Mouse (Mus musculus): ENCODE data around the gene Gpat2.
A peak's percentile ranks its signal among the peaks of the same experiment; 100 is the strongest.

Gpat2 gene

GRCm38 (mm10) chr2:127444055-127444789 is 19.2 kb downstream of the Gpat2 start, which contains the start of gene Fahd2a:
Fahd2a (minus strand) TSS chr2:127444565.
- DNase-seq (ENCODE audit: low spot score) = peak; percentile 92

- DNase-seq (ENCODE audit: low spot score) = no peak
These were observed 21.8 kb downstream of the Gpat2 start for GRCm38 (mm10) chr2:127446847-127447246.

- DNase-seq (ENCODE audit: low spot score) = no peak
These were observed 24.7 kb downstream of the Gpat2 start for GRCm38 (mm10) chr2:127449691-127450090.

GRCm38 (mm10) chr2:127451748-127452147 is 26.7 kb downstream of the Gpat2 start:
- no peak for DNase-seq (ENCODE audit: low spot score)

GRCm38 (mm10) chr2:127453141-127453540 is 28.1 kb downstream of the Gpat2 start:
- DNase-seq (ENCODE audit: low spot score) = no peak

DNA sequence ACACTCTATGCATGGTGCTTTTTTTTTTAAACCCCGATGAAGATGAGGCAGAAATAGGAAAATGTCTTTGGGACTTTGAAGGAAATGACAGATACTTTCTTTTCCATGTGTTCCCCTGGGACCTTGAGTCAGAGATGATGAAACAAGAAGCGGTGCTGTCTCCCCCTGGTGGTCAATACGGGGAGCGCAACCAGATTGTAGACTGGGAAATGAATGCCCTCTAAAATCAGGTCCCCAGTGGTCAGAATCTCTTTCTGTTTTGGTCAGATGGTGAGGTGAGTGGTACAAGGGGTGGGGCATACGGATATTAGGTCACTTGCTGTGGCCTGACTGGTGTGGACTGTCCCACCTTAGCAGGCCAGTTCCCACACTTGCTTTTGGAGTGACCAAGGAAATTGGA is 28.8 kb downstream of the Gpat2 start:
- peak; percentile 90 for DNase-seq (ENCODE audit: low spot score)

- no peak for DNase-seq (ENCODE audit: low spot score)
These were observed 34.3 kb downstream of the Gpat2 start for GRCm38 (mm10) chr2:127459341-127459740.

DNA sequence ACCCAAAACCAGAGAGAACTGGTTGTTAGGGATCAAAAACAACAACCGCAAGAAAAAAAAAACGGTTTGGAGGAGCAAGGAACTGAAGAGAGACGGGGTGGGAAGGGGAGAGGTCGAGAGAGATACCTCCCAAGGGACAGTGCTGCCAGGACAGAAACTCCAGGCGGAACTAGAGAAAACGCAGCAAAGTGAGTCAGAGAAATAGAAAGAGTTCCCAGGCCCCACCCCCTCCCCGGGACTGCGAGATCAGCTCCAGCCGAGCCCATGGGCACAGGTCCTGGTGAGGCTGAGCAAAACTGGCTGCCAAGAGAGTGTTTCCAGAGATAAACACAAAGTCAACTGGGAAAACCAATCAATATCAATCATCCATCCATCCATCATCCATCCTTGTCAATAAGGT is 36.4 kb downstream of the Gpat2 start:
- no peak for DNase-seq (ENCODE audit: low spot score)

DNA sequence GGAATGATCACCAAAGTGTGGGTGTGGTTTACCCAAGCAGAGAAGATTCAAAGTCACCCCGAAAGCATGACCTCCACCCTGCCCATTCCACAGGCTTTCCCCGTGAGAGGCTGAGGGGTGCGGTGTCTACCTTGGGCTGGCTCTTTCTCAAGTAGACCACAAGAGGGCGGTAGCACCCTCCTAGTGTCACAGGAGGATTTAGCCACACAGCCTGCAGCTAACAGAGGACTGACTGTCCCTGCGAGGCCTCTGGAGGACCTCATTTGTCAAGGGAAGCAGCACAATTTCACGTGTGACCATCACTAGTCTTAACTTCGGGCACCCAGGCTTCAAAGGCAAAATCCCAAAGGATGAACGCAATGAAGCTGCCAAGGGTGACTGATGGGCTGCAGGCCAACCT is 37.3 kb downstream of the Gpat2 start:
- peak; percentile 87 for DNase-seq (ENCODE audit: low spot score)

DNA sequence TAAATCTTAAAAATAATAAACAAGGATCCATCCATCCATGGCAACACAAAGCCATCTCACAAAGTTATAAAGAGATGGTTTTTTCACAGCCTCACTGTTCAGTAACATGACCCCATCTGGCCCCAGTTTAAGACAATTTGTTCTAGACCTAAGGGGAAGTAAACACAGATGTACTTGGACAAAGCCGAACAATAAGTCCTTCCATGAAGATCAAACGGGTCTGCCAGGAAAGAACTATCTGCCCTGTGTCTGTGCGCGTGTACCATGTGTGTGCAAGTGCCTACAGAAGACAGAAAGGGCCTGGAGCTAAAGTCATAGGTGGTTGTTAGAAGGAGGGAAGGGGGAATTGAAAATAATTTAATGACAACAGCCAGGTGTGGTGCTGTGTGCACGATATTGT is 45.2 kb downstream of the Gpat2 start:
- no peak for DNase-seq (ENCODE audit: low spot score)

DNA sequence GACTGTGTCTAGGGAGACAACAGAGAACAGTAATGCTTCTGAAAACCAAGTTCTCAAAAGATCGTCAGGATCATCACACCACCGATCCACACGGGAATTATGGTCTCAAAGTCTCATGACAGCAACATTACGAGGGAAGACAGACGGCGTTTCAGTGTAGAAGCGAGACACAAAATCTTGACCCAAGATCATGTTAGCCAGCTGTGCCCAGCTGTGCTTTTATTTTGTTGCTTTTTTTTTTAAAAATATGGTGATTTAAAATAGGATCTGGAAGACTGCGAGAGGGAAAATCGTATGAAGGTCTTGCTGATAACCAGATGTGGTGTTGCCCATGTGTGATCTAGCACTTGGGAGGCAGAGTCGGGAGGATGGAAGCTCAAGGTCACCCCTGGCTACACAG is 45.7 kb downstream of the Gpat2 start:
- no peak for DNase-seq (ENCODE audit: low spot score)

DNA sequence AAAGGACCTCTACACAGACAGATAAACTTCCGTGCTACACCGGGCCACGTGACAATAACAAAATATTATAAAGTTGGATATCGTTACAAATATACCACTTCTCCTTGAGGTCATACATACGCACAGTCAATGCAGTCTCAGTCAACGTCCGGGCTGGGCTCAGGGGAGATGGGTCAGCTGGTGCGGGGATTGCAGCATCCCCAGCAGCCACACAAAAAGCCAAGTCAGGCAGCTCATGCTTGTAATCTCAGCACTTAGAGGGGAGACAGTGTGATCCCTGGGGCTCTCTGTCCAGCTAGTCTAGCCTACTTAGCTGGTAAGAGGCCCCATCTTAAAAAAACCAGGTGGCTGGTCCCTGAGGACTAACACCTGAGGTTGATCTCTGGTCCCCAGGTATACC is 46.3 kb downstream of the Gpat2 start:
- no peak for DNase-seq (ENCODE audit: low spot score)

GRCm38 (mm10) chr2:127472279-127472678 is 47.3 kb downstream of the Gpat2 start:
- no peak for DNase-seq (ENCODE audit: low spot score)

GRCm38 (mm10) chr2:127479210-127479609 is 54.2 kb downstream of the Gpat2 start:
- DNase-seq (ENCODE audit: low spot score) = no peak

GRCm38 (mm10) chr2:127479763-127480162 is 54.8 kb downstream of the Gpat2 start:
- no peak for DNase-seq (ENCODE audit: low spot score)

DNA sequence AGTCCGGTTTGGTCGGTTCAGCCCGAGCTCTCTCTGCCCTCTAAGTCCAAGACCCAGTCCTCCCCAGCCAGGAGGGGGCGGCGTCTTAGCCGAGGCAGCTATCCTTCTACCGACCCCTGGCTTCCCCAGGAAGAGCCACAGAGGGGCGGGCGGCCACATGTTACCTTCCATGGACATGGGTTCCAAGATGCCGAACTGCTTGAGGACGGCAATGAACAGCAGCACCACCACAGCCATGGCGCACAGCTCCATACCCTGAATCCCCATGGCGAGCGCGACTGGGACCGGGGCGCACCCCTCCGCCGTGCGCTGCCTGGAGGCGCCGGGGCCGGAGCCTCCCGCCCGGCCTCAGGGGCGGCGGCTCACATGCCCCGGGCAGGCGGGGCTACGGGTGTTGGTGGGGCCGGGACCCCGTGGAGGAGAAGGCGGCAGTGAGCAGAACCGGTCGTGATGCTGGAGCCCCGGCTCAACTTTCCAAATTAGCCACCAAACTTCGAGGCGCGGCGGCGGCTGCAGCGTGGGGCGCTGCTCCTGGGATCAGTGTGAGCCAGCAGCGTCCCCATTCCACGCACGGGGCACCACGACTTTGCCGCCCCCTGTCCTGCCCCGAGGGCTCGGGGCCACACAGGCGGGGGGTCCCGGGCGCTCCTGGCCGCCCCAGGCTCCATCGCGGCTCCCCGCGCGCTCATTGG is 57.0 kb downstream of the Gpat2 start:
- peak; percentile 22 for DNase-seq (ENCODE audit: low spot score)

- DNase-seq (ENCODE audit: low spot score) = peak; percentile 78
These were observed 57.5 kb downstream of the Gpat2 start for GRCm38 (mm10) chr2:127482533-127482911.

GRCm38 (mm10) chr2:127483001-127483400 is 58.0 kb downstream of the Gpat2 start:
- DNase-seq (ENCODE audit: low spot score) = peak; percentile 40

DNA sequence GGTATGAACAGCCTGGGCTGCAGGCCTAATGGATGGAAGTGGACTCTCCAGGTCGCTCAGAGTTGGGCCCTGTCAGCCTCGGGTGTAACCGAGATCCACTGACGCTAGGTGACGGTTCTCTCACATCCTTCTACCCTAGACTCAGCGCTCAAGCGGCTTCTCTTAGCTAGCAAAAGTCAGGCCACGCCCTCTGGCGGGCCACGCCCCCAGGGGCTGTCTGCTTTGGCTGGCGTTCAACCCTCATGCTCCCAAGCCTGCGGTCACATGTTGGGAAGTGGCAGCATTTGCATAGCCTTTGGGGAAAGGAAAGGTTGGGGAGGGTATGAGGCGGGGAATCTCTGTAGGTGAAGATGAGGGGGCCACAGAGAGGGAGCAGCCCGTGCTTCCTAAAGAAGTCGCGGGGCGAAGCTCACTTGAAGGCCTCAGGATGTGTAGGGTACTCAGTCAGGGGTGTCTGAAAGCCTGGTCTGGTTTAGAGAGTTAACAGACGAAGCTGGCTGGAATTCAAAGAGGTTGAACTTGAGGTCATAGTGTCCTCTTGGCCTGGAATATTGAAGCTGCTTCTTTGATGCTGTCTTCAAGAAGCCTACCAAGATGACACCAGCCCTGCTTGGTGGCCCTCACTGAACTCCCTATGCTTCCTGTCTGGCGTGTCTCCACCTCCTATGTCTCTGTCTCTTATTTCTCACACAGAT is 59.6 kb downstream of the Gpat2 start:
- DNase-seq (ENCODE audit: low spot score) = peak; percentile 87

Data from embryo, embryonic 10.5 days (tissue).